Mouse (Mus musculus): Measurements from ENCODE around the gene P2rx4.

P2rx4 gene

DNA sequence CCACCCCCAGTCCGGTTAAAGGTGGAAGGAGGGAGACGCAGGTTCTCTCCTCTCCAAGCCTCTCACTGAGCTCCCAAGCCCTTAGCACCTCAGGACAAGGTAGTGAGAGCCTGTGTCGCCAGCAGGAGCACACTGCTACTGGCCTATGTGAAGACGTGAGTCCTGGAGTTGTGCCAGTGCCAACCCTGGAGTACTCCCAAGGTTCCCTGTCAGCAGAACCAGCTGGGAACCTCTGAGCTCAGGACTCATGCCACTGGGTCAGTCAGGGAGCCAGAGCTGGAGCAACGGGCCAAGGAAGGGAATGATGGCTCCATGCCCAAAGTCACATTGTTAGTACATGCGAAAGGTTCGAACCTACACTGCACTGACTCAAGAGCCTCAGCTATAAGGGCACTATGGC, 49.3 kb downstream of the P2rx4 start:
- DNase-seq (ENCODE audit: low spot score in 2 of 2), result no peak

DNA sequence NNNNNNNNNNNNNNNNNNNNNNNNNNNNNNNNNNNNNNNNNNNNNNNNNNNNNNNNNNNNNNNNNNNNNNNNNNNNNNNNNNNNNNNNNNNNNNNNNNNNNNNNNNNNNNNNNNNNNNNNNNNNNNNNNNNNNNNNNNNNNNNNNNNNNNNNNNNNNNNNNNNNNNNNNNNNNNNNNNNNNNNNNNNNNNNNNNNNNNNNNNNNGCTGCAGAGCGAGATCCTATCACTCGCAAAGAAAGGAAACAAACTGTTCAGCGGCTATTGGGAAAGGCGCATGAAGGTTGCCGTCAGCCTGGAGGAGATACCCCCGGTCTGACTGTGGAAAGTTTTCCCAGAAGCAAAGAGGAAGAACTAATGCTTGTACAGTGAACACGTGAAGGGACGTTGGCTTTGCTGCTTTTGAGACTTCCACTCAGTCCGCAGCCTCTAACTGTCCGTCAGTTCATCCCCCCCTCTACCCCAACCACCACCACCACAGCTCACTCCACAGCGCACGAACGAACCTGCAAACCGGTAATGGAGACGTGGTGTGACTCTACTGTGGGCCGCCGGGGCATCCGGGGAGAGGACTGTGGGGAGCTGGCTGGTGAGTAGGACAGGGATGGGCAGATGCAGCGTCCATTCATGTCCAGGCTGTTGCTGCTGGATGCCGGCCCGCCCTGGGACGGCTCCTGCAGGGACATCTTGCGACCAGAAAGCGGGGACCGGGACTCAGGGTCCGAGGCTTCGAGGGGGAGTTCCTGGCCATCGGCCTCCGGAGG, 56.1 kb downstream of the P2rx4 start:
- no peak for DNase-seq (ENCODE audit: low spot score in 2 of 2)

DNA sequence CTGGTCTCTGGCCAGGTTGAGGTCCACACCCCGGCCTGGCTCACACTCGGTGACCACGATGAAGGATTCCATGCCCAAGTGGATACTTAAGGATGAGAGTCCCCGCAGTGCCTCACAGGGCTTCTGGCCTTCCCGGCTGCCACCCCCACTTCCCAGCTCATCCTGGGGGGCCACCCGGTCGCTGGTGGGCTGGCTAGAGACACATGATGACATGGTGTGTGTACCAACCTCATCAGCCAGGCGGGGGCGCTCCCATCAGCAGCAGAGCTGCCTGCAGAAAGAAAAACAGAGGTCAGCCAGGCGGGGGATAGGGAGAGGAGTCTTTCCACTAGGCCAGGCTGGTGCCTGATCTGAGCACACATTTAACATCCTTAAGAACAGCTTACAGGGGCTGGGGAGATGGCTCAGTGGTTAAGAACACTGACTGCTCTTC, 56.7 kb downstream of the P2rx4 start:
- DNase-seq (ENCODE audit: low spot score in 2 of 2), result no peak

- DNase-seq (ENCODE audit: low spot score in 2 of 2), result no peak
Observed at GRCm38 (mm10) chr5:122767283-122767682, 59.9 kb downstream of the P2rx4 start.

- no peak for DNase-seq (ENCODE audit: low spot score in 2 of 2)
Observed at GRCm38 (mm10) chr5:122769101-122769568, 61.8 kb downstream of the P2rx4 start.

- DNase-seq (ENCODE audit: low spot score in 2 of 2), result no peak
Observed at GRCm38 (mm10) chr5:122770304-122770703, 63.0 kb downstream of the P2rx4 start.

- DNase-seq (ENCODE audit: low spot score in 2 of 2), result no peak
Observed at GRCm38 (mm10) chr5:122770806-122771261, 63.5 kb downstream of the P2rx4 start.

- DNase-seq (ENCODE audit: low spot score in 2 of 2), result no peak
Observed at GRCm38 (mm10) chr5:122771428-122771827, 64.1 kb downstream of the P2rx4 start.

- DNase-seq (ENCODE audit: low spot score in 2 of 2), result no peak
Observed at GRCm38 (mm10) chr5:122773756-122774155, 66.4 kb downstream of the P2rx4 start.

DNA sequence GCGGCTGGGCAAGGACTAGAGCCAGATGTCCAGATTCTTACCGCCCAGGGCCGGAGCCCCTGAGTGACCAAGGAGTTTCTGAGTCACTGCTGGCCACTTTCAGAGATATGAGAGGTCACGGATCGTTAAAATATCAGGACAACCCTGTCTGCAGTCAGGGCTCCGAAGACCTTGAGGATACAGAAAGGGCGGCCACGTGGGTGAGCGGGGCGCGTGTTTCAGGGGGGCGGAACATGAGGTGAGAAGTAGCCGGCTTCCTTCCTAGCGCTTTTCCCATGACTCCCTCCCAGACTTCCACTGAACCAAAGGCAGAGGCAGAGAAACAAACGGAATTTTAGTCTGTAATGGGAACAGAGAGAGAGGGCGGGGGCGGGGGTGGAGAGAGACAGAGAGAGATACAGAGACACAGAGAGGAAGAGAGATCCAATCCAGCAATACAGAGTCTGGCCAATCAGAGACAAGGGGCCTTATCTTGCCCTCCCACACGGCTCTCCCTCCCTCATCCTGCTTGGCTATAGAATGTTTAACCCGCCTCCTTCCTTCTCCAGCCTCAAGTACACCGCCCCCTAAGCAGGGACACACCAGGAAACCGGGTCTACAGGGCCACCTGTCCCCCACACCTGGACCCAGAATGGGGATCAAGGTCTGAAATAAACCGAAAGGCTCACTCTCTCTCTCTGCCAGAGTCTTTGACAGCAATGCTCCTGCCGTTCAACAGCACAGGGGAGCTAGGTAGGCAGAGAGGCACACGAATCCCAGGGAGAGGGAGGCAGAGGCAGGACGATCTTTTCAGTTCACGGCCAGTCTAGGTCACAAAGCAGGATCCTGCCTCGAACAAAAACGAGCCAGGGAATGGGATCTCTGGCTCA, 67.6 kb downstream of the P2rx4 start:
- no peak for DNase-seq (ENCODE audit: low spot score in 2 of 2)

DNA sequence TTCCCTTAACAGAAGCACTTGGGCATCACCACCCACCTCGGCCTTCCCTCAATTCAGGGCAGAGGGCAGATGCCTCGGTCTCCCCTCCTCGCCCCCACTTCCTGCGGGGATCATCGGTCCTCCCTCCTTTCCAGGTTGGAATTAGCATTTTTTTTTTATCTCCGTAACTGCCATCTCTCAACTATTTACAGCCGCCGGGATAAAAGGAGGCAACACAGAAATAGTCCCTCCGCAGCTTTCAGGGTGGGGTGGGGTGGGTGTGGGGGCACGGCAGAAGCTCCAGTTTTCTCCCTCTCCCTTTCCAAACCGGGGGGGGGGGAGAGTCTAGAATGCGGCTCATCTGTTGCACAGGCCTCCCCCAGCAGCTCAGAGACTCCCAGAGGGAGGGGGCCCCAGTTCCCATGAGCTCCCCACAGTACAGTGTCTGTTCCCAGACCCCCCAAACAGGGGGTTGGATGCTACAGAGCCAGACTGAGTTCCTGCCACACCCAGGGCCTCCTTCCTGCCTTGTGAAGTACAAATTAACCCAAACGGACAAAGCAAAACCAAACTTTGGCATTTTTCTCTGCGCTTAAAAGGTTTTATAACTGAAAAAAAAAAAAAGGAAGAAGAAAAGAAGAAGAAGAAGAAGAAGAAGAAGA, 68.4 kb downstream of the P2rx4 start:
- DNase-seq (ENCODE audit: low spot score in 2 of 2), result no peak

GRCm38 (mm10) chr5:122777322-122777721, 70.0 kb downstream of the P2rx4 start:
- DNase-seq (ENCODE audit: low spot score in 2 of 2), result no peak

GRCm38 (mm10) chr5:122778231-122779226, 71.2 kb downstream of the P2rx4 start:
- no peak for DNase-seq (ENCODE audit: low spot score in 2 of 2)

Data from spleen, postnatal 14 days (tissue).